Mouse (Mus musculus) limb, embryonic 15.5 days (tissue): ENCODE measurements around the gene Zfp712. TPM values are rescaled to one million over a fixed set of nuclear protein-coding genes. Genes with fewer than 3 reads are reported as not detected.

ENCODE experiments used
- ATAC-seq: fragments of 200-750 bp; cut with Nextera tagmentation; 2 replicates; pipeline ENCODE4 v1.8.0; 2017; ENCODE audit warnings: low read depth, moderate TSS enrichment; ENCODE audit not compliant: insufficient number of reproducible peaks, low FRiP score, low TSS enrichment
- H3K27ac ChIP-seq: fragments of 300-500 bp; sonication (generic); 2 replicates; pipeline ENCODE4 v1.5.1; 2015; ENCODE audit warnings: moderate library complexity, mild to moderate bottlenecking, inconsistent platforms
- H3K27me3 ChIP-seq: fragments of 300-500 bp; sonication (generic); 2 replicates; pipeline ENCODE4 v1.6.1; 2015; ENCODE audit warnings: inconsistent platforms
- H3K36me3 ChIP-seq: fragments of 300-500 bp; sonication (generic); 2 replicates; pipeline ENCODE4 v1.6.1; 2015; ENCODE audit warnings: inconsistent platforms
- H3K4me1 ChIP-seq: fragments of 300-500 bp; sonication (generic); 2 replicates; pipeline ENCODE4 v1.6.1; 2015; ENCODE audit warnings: inconsistent platforms
- H3K4me2 ChIP-seq: fragments of 300-500 bp; sonication (generic); 2 replicates; pipeline ENCODE4 v1.6.1; 2015; ENCODE audit warnings: mild to moderate bottlenecking, inconsistent platforms
- H3K4me3 ChIP-seq: fragments of 300-500 bp; sonication (generic); 2 replicates; pipeline ENCODE4 v1.5.1; 2015; ENCODE audit warnings: mild to moderate bottlenecking, inconsistent platforms
- H3K9ac ChIP-seq: fragments of 300-500 bp; sonication (generic); 2 replicates; pipeline ENCODE4 v1.6.1; 2015; ENCODE audit warnings: inconsistent platforms
- H3K9me3 ChIP-seq: fragments of 300-500 bp; sonication (generic); 2 replicates; pipeline ENCODE4 v1.6.1; 2016; ENCODE audit warnings: inconsistent platforms
- WGBS: fragments of 180-500 bp; shearing (Covaris S2); methylation state at CpG from one replicate; pipeline ENCODE4 v1.1.7; 2015; 5-methylcytosine and 5-hydroxymethylcytosine counted together
- polyA plus RNA-seq: library from polyadenylated mRNA; unstranded; fragments of >200 nt; fragmentation: Nextera tagmentation; extraction: Ambion mirVana; gene quantifications from 2 replicates; pipeline ENCODE4 v1.2.1, GENCODE M21; 2015

Zfp712 gene
- polyA plus RNA-seq, 1 experiment from 2014 or later = 4.5 TPM

DNA sequence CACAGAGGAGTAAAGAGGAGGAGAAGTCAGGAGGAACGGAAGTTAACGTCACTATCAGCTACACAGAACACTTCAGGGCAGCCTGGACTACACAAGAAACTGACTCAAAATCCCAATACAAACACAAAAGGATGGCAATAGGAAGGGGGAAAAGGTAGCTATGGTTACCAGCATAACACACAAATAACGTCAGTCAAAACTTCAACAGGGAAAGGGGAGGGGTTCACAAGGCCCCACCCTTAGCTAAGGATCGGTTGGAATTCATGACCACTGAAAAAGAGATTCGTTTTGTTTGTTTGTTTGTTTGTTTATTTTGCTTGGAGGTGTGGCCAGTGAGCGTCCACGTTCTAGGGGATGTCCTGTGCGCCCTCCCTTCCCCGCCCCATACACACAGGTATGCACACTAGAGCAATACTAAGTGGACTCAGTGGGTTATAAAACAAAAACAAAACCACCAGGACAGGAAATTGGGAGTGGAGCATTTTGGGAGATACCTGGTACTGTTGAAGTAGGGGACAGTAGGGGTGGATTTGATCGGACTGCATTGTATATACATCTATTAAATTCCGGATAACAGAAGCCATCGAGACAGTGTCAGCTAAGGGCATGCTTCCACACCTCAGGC lies 697 bp downstream of the Zfp712 start:
- peaks cover 4% of the 10 kb centered on the region for H3K4me1 ChIP-seq
- peak overlapping the region; percentile 68 for H3K4me3 ChIP-seq
- ATAC-seq = peak; percentile 40
- no peaks in the 10 kb centered on the region for H3K9me3 ChIP-seq
- no peaks in the 10 kb centered on the region for H3K27me3 ChIP-seq
- WGBS = 3% methylated on average over 12 of the region's 12 CpGs
- H3K36me3 ChIP-seq = no peaks in the 10 kb centered on the region
- peak overlapping the region; percentile 72 for H3K4me2 ChIP-seq
- peak overlapping the region; percentile 57 for H3K9ac ChIP-seq
- peak overlapping the region; percentile 88 for H3K27ac ChIP-seq

Other genes with a start within 250 kb of the Zfp712 start
- 0.74 and 1.0 TPM in 2 replicates for gene Gm10767, start 156.3 kb downstream of the Zfp712 start, polyA plus RNA-seq
- 5.1 and 5.9 TPM in 2 replicates for gene Zfp708, start 36.8 kb upstream of the Zfp712 start, polyA plus RNA-seq
- 2.5 and 3.0 TPM in 2 replicates for gene Gm28557, start 47.4 kb upstream of the Zfp712 start, polyA plus RNA-seq
- 0.08 and 0.27 TPM in 2 replicates for gene Rslcan18, start 55.1 kb upstream of the Zfp712 start, polyA plus RNA-seq
- gene Zfp759, start 60.5 kb upstream of the Zfp712 start, polyA plus RNA-seq = 2.0 and 2.3 TPM in 2 replicates
- 6.8 and 8.7 TPM in 2 replicates for gene Rsl1, start 112.0 kb upstream of the Zfp712 start, polyA plus RNA-seq
- gene Zfp455, start 133.3 kb upstream of the Zfp712 start, polyA plus RNA-seq = 2.4 and 2.9 TPM in 2 replicates
- gene Zfp458, start 217.3 kb upstream of the Zfp712 start, polyA plus RNA-seq = 2.0 and 2.1 TPM in 2 replicates
- gene Zfp457, start 245.3 kb upstream of the Zfp712 start, polyA plus RNA-seq = 0.42 and 0.50 TPM in 2 replicates